Mouse (Mus musculus) adrenal gland, postnatal 25 days (tissue): Measurements from ENCODE around the gene Txnrd2. TPM values are rescaled to one million over a fixed set of nuclear protein-coding genes. Genes with fewer than 3 reads are reported as not detected.

Experiments
- DNase-seq: peaks from one replicate; pipeline ENCODE4 v3.0.0; 2021; ENCODE audit warnings: mixed read lengths
- total RNA-seq: library from RNA; stranded (reverse); gene quantifications from 2 replicates; pipeline ENCODE4 v1.2.3, GENCODE M21; 2021

The Txnrd2 gene
- total RNA-seq, 1 experiment from 2014 or later = 79.7 TPM

- DNase-seq = no peak
Observed at GRCm38 (mm10) chr16:18393595-18393994, 32.6 kb upstream of the Txnrd2 start.

DNA sequence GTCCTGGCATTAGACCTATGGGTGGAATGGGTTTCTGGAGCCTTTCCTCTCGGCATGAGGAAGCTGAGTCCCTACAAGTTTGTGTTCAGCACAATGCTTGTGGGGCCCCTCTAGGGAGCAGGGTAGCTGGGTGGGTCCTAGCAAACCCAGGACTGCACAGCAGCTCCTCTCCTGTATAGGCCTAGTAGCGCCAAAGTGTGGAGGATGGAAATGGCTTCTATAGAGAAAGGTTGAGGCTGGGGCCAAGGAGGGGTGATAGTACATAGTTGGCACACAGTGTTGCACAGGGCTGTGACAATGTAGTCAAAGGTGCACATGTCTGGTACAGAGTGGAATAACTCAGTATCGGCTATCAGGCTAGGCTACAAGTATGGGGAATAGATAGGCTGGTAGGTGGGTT lies 32.1 kb upstream of the Txnrd2 start:
- DNase-seq = no peak

DNA sequence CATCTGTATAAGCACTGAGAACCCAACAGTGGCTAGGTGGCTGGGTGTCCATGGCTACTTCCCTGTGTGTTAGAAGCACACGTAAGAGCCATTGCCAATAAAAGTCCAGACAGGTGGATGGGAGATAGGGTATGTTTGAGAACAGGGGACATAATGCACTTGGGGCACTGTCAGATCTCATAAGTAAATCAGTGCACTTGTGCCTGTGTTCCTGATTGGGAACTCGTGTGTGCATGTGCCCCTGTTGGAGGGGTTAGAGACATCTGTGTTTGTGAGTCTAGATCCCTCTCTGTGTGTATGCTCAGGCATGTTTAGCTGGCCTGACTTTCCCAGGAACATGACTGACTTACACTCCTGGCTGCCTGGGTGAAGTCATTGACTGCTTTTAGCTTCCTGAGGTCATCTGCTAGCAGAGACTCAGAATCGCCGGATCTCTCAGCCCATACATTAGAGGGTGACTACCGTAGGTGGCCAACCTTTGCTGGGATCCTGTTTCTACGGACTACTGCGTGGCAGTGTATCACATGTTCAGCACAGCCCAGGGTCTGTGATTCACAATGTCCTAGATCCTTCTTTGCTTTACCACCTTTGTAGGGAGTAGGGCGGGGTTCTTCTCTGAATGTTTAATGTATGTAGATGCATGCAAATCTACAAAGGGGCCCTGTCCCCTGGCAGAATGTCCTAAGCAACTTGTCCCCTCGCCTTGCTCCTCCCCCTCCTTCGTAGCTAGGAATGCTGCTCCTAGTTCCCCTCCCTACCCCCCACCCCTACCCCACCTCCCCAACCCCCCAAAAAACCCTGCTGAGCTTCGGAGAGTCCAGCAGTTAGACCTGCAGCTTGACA lies 31.2 kb upstream of the Txnrd2 start:
- no peak for DNase-seq

DNA sequence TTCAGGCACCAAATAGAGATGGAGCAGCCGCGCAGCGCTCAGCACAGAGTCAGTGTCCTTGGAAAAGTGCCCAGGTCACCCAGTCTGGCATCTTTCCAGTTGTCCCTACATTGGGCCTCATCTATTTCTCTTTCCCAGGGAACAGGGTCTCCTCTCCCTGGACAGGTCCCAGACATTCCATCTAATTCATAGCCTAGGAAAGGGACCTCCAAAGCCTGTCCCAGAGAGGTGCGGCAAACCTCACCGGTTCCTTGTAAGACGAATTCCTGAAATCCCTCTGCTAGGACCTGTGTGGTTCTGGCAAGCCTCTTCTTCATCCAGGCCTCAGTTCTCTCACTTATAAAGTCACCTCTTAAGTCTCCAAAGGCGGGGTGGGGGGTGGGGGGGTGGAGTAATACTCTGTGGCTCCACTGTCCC lies 30.6 kb upstream of the Txnrd2 start:
- peak; percentile 88 for DNase-seq

- peak; percentile 56 for DNase-seq
Observed at GRCm38 (mm10) chr16:18396201-18396600, 30.0 kb upstream of the Txnrd2 start.

DNA sequence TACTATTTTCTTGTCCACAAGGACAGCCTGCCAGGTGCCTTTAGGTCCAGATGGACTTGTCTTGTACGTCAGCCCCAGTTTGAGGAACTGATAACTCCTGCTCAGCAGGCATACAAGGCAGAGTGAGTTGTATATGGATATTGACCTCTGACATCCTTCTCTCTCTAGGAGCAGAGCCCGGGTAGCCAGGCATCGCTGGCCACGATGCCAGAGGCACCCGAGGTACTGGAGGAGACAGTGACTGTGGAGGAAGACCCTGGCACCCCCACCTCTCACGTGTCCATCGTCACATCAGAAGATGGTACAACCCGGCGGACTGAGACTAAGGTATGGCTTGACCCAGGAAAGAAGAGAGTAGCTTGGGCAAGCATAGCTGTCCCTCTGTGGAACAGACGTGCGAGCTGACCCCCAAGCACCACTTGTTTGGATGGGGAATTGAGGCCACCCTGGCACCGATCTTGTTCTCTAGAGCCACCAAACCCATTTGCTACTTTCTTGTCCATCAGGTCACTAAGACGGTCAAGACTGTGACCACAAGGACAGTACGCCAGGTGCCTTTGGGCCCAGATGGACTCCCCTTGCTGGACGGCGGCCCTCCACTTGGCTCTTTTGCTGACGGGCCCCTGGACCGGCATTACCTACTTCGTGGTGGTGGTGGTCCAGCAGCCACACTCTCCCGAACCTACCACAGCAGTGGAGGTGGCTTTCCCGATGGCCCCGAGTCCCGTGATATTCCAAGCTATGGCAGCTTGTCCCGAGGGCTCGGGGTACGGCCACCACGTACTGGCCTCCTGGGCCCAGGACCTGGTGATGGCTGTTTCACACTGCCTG lies 29.2 kb upstream of the Txnrd2 start:
- no peak for DNase-seq

DNA sequence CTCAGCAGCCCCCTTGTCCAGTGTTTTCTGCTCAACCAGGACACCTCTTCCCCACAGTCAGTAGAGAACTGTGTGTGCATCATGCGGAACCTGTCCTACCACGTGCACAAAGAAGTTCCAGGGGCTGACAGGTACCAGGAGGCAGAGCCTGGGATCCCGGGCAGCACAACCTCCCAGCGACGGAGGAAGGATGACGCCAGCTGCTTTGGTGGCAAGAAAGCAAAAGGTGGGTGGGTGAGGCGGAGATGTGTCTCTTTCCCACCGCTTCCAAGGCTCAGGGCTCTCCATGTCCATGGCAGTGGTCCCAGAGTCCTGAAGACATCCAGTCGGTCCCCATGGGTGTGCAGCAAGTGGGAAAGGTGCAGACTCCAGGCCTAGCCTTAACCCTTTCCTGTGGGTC lies 26.2 kb upstream of the Txnrd2 start:
- DNase-seq = no peak

- no peak for DNase-seq
Observed at GRCm38 (mm10) chr16:18400472-18401216, 25.5 kb upstream of the Txnrd2 start.

GRCm38 (mm10) chr16:18403285-18403684 lies 22.9 kb upstream of the Txnrd2 start:
- no peak for DNase-seq

GRCm38 (mm10) chr16:18405091-18405854 lies 20.9 kb upstream of the Txnrd2 start:
- DNase-seq = no peak

GRCm38 (mm10) chr16:18405876-18406275 lies 20.3 kb upstream of the Txnrd2 start:
- no peak for DNase-seq

GRCm38 (mm10) chr16:18406293-18406692 lies 19.9 kb upstream of the Txnrd2 start:
- DNase-seq = peak; percentile 65

DNA sequence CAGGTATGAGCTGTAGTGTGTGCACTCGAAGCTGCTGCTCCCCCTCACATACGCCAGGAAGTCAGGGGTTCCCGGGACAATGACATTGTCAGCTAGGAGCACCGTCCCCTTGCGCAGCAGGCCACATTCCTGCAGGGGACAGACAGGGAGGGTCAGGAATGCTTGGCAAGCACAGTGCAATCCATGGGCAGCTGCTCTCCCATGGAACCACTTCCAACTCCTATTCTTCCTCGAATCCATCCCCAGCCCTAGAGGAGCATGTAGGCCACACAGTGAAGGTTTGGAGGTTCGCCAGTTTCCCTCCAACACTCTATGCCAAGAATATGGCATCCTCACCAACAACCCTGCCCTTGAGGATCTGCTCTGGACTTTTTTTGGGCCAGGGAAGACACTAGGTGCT lies 18.3 kb upstream of the Txnrd2 start:
- DNase-seq = no peak

DNA sequence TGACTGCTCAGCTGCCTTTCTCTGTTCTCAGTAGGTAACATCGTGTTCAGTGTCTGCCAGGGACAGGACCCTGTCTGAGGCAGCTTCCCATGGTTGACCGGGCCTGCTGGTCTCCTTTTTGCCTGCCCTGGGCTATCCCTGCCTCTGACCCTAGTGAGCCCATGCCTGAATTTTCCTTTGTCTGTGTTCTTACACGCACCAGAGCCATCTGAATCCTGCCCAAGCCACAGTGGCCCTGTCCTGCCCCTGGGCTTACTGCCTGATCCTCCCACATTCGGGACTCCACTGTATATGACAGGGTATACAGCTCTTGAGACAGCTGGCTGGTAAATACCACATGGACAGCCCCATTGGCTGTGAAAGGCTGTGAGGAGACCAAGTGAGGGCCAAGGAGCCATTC lies 16.4 kb upstream of the Txnrd2 start:
- DNase-seq = no peak

DNA sequence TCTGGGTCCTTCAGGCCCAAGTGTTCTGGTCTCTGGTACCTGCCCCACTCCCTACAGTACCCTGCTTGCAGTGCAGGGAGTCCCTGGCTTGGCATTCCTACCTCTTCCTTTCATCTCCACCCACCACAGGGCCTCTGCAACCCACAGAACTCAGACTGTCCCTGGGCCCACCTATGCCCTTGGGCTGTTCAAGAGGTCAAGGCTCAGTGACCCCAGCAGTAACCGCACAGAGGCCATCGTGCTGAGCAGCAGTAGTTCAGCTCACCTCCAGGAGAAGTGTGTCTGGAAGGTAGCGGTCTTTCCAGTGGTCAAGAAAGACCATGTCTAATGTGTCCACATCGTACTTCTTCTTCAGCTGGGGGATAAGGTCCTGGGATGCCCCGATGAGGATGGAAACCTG lies 15.8 kb upstream of the Txnrd2 start:
- DNase-seq = no peak

- DNase-seq = no peak
Observed at GRCm38 (mm10) chr16:18411026-18411649, 15.0 kb upstream of the Txnrd2 start.

DNA sequence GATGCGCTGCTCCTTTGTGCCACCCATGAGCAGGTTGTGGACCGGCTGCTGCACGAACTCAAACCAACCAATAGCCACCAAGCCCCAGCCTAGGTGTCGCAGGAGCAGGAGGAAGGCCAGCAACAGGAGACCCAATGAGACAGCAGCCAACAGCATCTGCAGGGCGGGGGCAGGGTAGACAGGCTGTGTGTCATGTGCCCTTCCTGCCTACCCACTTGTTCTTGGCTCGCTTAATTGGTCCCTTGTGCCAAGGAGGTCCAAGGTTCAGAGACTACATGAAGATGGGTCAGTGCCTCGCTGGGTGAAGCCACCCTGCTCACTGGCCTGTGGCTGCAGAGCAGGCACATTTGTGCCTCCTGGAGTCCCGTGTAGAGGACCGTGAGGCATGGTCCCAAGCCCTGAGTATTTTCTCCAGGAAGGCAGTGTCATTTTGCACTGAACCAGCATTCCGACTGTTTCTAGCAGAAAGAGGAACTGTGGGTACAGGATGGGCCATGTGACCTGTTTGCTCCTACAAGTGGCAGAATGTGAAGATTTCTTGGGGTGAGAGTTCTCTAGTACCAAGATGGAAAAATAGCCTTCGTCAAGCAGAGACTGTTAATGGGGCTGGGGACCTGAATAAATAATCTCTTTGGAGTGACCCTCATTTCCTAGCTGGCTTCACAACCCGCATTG lies 14.2 kb upstream of the Txnrd2 start:
- DNase-seq = peak; percentile 77

DNA sequence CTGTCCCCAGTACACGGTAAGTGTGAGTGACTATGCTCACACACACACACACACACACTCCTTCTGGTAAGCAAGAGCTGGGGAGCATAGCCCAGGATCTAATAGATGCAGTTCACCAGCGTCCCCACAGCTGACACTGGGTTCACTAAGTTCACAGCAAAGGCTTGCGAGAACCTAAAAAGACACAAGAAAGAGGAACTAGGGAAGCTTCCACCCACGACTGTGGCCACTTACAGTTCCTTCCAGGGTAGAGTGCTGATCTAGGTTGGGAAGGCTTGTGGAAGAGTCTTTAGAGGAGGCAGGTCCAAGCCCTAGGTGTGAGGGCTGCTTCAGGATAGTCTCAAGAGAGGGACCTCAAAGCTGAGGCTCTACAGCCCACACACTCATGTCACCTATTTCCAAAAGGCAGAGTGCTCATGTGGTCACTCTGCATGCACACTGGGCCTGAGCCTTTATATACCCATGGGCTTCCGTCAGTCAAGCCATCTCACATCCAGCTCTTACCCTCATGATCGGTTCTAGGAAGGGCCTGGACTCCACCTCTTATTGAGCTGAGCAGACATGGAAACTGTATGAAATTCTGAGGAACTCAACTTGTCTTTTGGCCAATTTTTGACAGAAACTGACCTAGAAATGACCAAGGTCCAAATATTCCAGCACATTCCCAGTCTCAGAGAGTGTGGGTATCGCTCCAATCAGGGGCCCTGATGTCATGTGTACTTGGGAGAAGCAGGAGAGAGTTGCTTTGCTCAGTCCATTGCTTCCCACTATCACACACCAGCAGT lies 13.0 kb upstream of the Txnrd2 start:
- DNase-seq = no peak

GRCm38 (mm10) chr16:18416094-18416761 lies 10.0 kb upstream of the Txnrd2 start:
- DNase-seq = peak; percentile 33
